Mouse (Mus musculus): Measurements from ENCODE around the gene Vasn. TPM values are rescaled to one million over a fixed set of nuclear protein-coding genes. Genes with fewer than 3 reads are reported as not detected.
"Not testable (repeated sequence)": the region's sequence is repeated elsewhere in the genome, so short reads cannot be mapped to it uniquely, and the experiment has no call there.

The Vasn gene
- total RNA-seq, 2 experiments from 2014 or later, result 0.17 to 0.49 TPM

- ATAC-seq (replicated peaks; ENCODE audit: poor library complexity), result no peak
Observed at GRCm38 (mm10) chr16:4661605-4662004, 21.9 kb downstream of the Vasn start.

- ATAC-seq (replicated peaks; ENCODE audit: poor library complexity), result no peak
Observed at GRCm38 (mm10) chr16:4663806-4664205, 24.1 kb downstream of the Vasn start.

- ATAC-seq (replicated peaks; ENCODE audit: poor library complexity), result no peak
Observed at GRCm38 (mm10) chr16:4665726-4666125, 26.0 kb downstream of the Vasn start.

- peak; percentile 98 for ATAC-seq (replicated peaks; ENCODE audit: poor library complexity)
Observed at GRCm38 (mm10) chr16:4667190-4667808, 27.6 kb downstream of the Vasn start.

GRCm38 (mm10) chr16:4670317-4670716 is 30.6 kb downstream of the Vasn start:
- no peak for ATAC-seq (replicated peaks; ENCODE audit: poor library complexity)

- ATAC-seq (replicated peaks; ENCODE audit: poor library complexity), result peak; percentile 83
Observed at GRCm38 (mm10) chr16:4674091-4674490, 34.4 kb downstream of the Vasn start.

GRCm38 (mm10) chr16:4676836-4677235 is 37.1 kb downstream of the Vasn start:
- no peak for ATAC-seq (replicated peaks; ENCODE audit: poor library complexity)

- ATAC-seq (replicated peaks; ENCODE audit: poor library complexity), result no peak
Observed at GRCm38 (mm10) chr16:4678080-4678479, 38.3 kb downstream of the Vasn start.

GRCm38 (mm10) chr16:4679121-4680018 is 39.6 kb downstream of the Vasn start, which contains the start of gene Coro7:
Gene Coro7 (minus strand): TSS chr16:4679777.
- peak; percentile 79 for ATAC-seq (replicated peaks; ENCODE audit: poor library complexity)

- ATAC-seq (replicated peaks; ENCODE audit: poor library complexity), result not testable (repeated sequence)
Observed at GRCm38 (mm10) chr16:4680922-4681455, 41.2 kb downstream of the Vasn start.

GRCm38 (mm10) chr16:4682628-4683179 is 43.0 kb downstream of the Vasn start:
- no peak for ATAC-seq (replicated peaks; ENCODE audit: poor library complexity)

- peak; percentile 26 for ATAC-seq (replicated peaks; ENCODE audit: poor library complexity)
Observed at GRCm38 (mm10) chr16:4683193-4683580, 43.4 kb downstream of the Vasn start.

GRCm38 (mm10) chr16:4683581-4684456 is 44.1 kb downstream of the Vasn start:
- peak; percentile 67 for ATAC-seq (replicated peaks; ENCODE audit: poor library complexity)

GRCm38 (mm10) chr16:4684457-4684791 is 44.7 kb downstream of the Vasn start:
- no peak for ATAC-seq (replicated peaks; ENCODE audit: poor library complexity)

GRCm38 (mm10) chr16:4689371-4689770 is 49.6 kb downstream of the Vasn start:
- not testable (repeated sequence) for ATAC-seq (replicated peaks; ENCODE audit: poor library complexity)

Other genes starting within 250 kb of the Vasn start
- gene Adcy9, start 219.4 kb upstream of the Vasn start, total RNA-seq (2015), result 1.1 and 2.7 TPM in 2 replicates
- 3.7 and 4.7 TPM in 2 replicates for gene Adcy9, start 219.4 kb upstream of the Vasn start, total RNA-seq (2017)
- gene Srl, start 98.1 kb upstream of the Vasn start, total RNA-seq (2015), result 2.9 and 4.4 TPM in 2 replicates
- gene Srl, start 98.1 kb upstream of the Vasn start, total RNA-seq (2017), result 13.9 and 18.7 TPM in 2 replicates
- gene Tfap4, start 80.1 kb upstream of the Vasn start, total RNA-seq (2015), result 37.1 and 41.2 TPM in 2 replicates
- 42.0 and 53.9 TPM in 2 replicates for gene Tfap4, start 80.1 kb upstream of the Vasn start, total RNA-seq (2017)
- 1.1 and 1.5 TPM in 2 replicates for gene Glis2, start 45.2 kb upstream of the Vasn start, total RNA-seq (2015)
- 0.64 and 1.1 TPM in 2 replicates for gene Glis2, start 45.2 kb upstream of the Vasn start, total RNA-seq (2017)
- 74.0 and 86.1 TPM in 2 replicates for gene Pam16, start 15.0 kb upstream of the Vasn start, total RNA-seq (2015)
- gene Pam16, start 15.0 kb upstream of the Vasn start, total RNA-seq (2017), result 19.1 and 35.2 TPM in 2 replicates
- 24.6 and 26.3 TPM in 2 replicates for gene Dnaja3, start within 50 bp of the Vasn start, total RNA-seq (2015)
- 59.5 and 71.1 TPM in 2 replicates for gene Dnaja3, start within 50 bp of the Vasn start, total RNA-seq (2017)
- 62.1 and 67.0 TPM in 2 replicates for gene Coro7, start 39.8 kb downstream of the Vasn start, total RNA-seq (2015)
- gene Coro7, start 39.8 kb downstream of the Vasn start, total RNA-seq (2017), result 34.1 and 40.2 TPM in 2 replicates
- 61.8 and 64.7 TPM in 2 replicates for gene Nmral1, start 79.4 kb downstream of the Vasn start, total RNA-seq (2015)
- gene Nmral1, start 79.4 kb downstream of the Vasn start, total RNA-seq (2017), result 65.5 and 70.5 TPM in 2 replicates
- gene Hmox2, start 86.4 kb downstream of the Vasn start, total RNA-seq (2015), result 68.6 and 81.1 TPM in 2 replicates
- 74.7 and 78.8 TPM in 2 replicates for gene Hmox2, start 86.4 kb downstream of the Vasn start, total RNA-seq (2017)
- gene Cdip1, start 150.4 kb downstream of the Vasn start, total RNA-seq (2015), result 10.3 and 12.2 TPM in 2 replicates
- 10.7 and 11.5 TPM in 2 replicates for gene Cdip1, start 150.4 kb downstream of the Vasn start, total RNA-seq (2017)
- gene 4930562C15Rik, start 195.5 kb downstream of the Vasn start, total RNA-seq (2015), result not detected in 2 replicates
- gene 4930562C15Rik, start 195.5 kb downstream of the Vasn start, total RNA-seq (2017), result not detected in 2 replicates
- 36.5 and 38.4 TPM in 2 replicates for gene Ubald1, start 240.4 kb downstream of the Vasn start, total RNA-seq (2015)
- 16.3 and 16.5 TPM in 2 replicates for gene Ubald1, start 240.4 kb downstream of the Vasn start, total RNA-seq (2017)
- gene Mgrn1, start 246.3 kb downstream of the Vasn start, total RNA-seq (2015), result 20.5 and 23.2 TPM in 2 replicates
- 12.6 and 18.2 TPM in 2 replicates for gene Mgrn1, start 246.3 kb downstream of the Vasn start, total RNA-seq (2017)